Mouse (Mus musculus): Measurements from ENCODE around the gene Adssl1.

Gene Adssl1
- long read RNA-seq, experiment 1, transcript Adssl1-201 (13 exons, 1,777 nt) = major isoform, 18 of 22 reads
- long read RNA-seq, experiment 1, partial matches to known transcripts = 2 of 22 reads
- long read RNA-seq, experiment 1, other reads (novel, unspliced or antisense) = 2 of 22 reads
- long read RNA-seq, experiment 2, transcript Adssl1-201 (13 exons, 1,777 nt) = major isoform, 30 of 32 reads
- long read RNA-seq, experiment 2, partial matches to known transcripts = 0 of 32 reads
- long read RNA-seq, experiment 2, other reads (novel, unspliced or antisense) = 2 of 32 reads

GRCm38 (mm10) chr12:112619686-112620353 is at the start of gene Adssl1:
TSS of gene Adssl1 (plus strand) at chr12:112620045.
- intact Hi-C loops (cut with DNase I) = loop anchor here (5.0 kb wide), 1 partner anchor 68 kb away; no protein-coding TSS in a partner anchor

GRCm38 (mm10) chr12:112570160-112570559 is 49.7 kb upstream of the Adssl1 start:
- intact Hi-C loops (cut with DNase I) = no loop called here

DNA sequence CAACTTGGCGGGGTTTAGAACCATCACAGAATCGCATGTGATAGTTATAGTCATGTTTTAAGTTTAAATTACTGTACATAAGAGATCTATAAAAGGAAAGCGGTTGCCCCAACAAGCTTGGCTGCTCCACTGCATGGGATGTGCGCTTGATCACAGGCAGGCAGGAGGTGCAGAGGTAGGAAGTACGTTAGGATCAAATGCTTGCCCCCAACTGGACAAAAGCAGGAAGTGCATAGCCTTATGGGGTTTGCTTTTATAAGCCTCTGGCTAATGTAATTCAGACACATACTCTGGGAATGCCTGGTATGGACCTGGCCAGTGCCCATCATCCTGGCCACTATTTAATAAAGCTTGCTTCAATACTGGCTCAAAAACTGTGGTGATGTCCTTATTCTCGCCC is 48.8 kb upstream of the Adssl1 start:
- intact Hi-C loops (cut with DNase I) = no loop called here

- intact Hi-C loops (cut with DNase I) = no loop called here
Measured at GRCm38 (mm10) chr12:112575274-112575986, 44.4 kb upstream of the Adssl1 start.

DNA sequence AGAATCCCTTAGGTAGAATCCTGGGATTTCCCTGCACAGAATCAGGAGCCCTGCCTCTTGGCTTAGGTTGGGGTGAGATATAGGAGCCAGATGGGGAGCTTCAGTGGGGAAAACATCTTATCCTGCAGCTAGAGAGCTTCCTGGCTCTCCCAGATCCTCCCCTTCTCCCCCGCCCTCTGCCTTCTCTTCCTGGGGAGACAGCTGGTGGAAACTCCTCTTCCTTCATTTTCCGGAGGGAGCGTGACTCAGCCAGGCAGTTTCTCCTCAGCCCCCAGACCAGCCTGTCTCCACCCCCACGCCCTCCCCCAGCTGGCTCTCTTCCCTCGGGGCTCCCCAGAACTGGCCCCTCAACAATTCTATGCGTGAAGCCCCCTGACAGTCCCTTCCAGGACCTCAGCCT is 43.5 kb upstream of the Adssl1 start:
- intact Hi-C loops (cut with DNase I) = no loop called here

DNA sequence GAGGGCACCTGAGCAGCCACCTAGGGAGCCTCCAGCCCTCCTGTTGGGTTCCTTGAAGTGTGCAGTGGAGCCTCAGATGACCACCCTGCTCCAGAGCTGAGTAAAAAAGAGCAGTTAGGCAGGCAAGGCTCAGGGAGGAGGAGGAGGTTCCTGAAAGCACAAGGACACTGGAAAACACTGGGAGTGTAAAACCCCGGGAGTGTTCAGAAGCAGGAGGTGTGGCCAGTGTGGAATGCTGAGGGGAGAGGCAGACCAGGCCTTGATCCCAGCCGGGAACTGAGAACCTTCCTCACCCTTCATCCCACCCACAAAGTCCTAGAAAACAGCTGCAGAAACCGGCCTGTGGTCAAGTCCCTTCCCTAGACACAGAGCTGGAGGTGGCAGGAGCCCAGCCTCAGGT is 43.1 kb upstream of the Adssl1 start:
- intact Hi-C loops (cut with DNase I) = no loop called here

DNA sequence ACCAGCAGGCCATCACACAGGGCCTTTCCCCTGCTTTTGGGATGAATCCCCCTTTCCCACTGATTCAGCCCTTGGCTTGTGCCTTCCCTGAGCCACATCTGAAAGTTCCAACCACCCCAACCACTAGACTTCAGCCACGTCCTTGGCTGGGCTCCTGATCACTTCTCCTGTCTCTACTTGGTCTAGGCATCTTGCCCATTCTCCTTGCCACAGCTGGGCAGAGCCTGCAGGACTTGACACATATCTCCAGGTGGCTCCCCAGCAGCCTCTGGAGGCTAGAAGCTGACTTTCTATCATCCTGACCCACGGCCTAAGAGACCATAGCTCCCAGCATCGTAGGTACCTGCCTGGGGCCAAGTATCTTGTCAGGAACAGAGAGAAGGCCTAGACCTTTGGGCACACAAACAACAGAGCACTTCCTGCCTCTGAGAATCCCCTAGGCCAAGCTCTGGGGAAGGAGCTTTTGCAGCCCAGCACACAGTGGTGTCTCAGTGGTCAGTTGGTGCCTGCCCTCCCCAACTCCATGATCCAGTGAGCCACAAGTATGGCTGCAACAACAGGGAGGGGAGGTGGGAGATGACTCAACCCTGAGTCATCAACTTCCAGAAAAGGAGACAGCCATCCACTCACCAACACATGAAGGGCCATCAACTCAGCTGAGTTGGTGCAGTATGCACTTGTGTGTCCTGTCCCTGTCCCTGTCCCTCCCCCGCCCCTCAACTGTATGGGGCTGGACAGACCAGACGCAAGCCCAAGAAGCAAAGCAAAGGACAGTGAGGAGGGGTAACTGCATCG is 41.4 kb upstream of the Adssl1 start:
- intact Hi-C loops (cut with DNase I) = no loop called here

GRCm38 (mm10) chr12:112579430-112579829 is 40.4 kb upstream of the Adssl1 start:
- intact Hi-C loops (cut with DNase I) = no loop called here

- intact Hi-C loops (cut with DNase I) = no loop called here
Measured at GRCm38 (mm10) chr12:112579926-112580325, 39.9 kb upstream of the Adssl1 start.

DNA sequence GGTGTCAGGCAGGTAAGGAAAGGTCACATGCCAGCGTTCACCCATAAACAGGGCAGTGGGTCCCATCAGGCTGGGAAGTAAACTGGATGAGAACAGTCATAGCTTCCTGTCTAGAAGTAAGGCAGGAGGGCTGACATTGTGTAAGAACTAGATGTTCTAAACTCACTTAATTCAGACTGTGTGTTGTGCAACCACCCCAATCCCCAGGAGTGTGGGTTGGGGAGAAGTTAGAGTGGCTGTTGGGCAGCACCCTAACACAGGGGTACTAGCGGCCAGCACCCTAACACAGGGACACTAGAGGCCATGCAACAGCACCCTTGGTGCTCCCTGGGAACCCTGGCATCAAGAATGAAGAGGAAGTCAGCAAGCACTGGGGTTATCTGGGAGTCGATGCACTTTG is 38.7 kb upstream of the Adssl1 start:
- intact Hi-C loops (cut with DNase I) = no loop called here

DNA sequence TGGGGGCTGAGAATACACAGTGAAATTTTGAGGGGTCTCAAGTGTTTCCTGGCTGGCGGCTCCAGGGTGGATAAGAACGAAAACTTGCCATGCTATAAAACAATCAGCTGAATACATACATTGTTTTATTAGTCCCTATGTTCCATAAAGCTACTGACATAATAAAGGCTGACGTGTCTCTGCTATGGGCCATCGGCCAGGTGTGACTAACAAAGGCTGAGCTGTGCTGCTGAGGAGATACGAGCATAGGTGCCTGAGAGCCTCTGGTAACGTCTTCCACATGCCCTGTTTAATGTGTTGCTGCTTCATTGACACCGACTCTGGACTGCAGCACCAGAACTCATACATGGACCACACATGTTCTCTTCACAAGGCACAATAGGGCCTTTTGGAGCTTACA is 34.9 kb upstream of the Adssl1 start:
- intact Hi-C loops (cut with DNase I) = no loop called here

GRCm38 (mm10) chr12:112585924-112586538 is 33.8 kb upstream of the Adssl1 start:
- intact Hi-C loops (cut with DNase I) = no loop called here

- intact Hi-C loops (cut with DNase I) = no loop called here
Measured at GRCm38 (mm10) chr12:112587125-112588124, 32.4 kb upstream of the Adssl1 start.

GRCm38 (mm10) chr12:112588426-112589256 is 31.2 kb upstream of the Adssl1 start, which contains the start of gene Inf2:
TSS of gene Inf2 (plus strand) at chr12:112588784.
- intact Hi-C loops (cut with DNase I) = no loop called here

- intact Hi-C loops (cut with DNase I) = no loop called here
Measured at GRCm38 (mm10) chr12:112589491-112590191, 30.2 kb upstream of the Adssl1 start.

GRCm38 (mm10) chr12:112590566-112591239 is 29.1 kb upstream of the Adssl1 start:
- intact Hi-C loops (cut with DNase I) = no loop called here

DNA sequence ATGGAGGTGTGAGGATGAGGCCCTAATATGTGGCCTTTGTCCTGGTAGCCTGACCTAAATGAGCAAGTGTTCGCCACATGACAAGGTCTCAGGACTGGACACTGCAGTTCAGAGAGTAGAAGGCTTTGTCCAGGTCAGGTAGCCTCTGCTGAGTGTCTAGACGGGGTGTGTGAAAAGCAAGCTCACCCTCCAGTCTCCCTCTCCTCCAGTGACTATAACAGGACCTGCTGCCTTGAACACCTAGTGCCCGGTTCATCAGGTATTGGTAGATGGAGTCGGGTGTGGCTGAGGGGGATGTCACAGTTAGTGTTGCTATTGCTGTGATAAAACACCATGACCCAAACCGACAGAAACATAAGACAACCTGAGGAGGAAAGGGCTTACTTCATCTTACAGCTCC is 28.6 kb upstream of the Adssl1 start:
- intact Hi-C loops (cut with DNase I) = no loop called here

DNA sequence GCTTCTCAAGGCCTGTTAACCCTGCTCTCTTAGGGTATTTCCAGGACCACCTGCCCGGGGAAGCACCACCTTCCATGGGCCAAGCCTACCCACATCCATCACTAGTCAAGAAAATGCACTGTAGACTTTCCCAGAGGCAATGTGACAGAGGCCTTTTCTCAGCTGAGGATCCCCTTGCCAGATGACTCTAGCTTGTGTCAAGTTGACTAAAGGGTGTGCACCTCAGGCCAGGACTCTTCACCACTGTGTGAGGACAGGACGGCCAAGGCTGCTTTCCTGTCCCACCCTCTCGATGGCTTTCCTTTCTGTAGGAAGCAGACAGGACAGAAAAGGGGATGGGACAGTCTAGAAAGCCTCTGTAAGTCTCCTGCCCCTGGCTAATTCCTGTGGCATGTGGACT is 28.1 kb upstream of the Adssl1 start:
- intact Hi-C loops (cut with DNase I) = no loop called here

Data from adrenal gland (tissue).